Mouse (Mus musculus): ENCODE results near the gene Tas2r135.

Tas2r135 gene
- long read RNA-seq, experiment 1 = 0 reads
- long read RNA-seq, experiment 2, partial matches to known transcripts = 0 of 11 reads
- long read RNA-seq, experiment 2, other reads (novel, unspliced or antisense) = 11 of 11 reads

DNA sequence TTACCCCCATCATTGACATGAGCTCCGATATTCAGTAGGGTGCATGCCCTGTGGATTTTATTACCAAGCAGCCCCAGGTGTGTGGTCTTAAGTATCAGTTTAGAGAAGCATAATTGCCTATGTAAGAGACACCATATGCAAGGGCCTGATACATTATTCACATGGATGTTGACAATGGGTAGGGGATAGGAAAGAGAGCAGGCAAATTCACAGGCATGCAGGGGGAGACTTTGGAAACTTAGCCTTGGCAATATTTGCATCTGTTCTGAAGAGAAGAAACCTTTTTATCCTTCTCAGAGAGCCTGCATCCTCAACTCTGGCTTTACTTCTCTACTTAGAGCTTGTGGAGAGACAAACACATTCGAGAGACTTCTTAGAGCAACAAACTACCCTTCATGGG, at the start of gene Tas2r135:
Gene Tas2r135 (plus strand): TSS at position 301 of the 400 bp plus-strand sequence.
- intact Hi-C loops (cut with DNase I) = no loop called here

DNA sequence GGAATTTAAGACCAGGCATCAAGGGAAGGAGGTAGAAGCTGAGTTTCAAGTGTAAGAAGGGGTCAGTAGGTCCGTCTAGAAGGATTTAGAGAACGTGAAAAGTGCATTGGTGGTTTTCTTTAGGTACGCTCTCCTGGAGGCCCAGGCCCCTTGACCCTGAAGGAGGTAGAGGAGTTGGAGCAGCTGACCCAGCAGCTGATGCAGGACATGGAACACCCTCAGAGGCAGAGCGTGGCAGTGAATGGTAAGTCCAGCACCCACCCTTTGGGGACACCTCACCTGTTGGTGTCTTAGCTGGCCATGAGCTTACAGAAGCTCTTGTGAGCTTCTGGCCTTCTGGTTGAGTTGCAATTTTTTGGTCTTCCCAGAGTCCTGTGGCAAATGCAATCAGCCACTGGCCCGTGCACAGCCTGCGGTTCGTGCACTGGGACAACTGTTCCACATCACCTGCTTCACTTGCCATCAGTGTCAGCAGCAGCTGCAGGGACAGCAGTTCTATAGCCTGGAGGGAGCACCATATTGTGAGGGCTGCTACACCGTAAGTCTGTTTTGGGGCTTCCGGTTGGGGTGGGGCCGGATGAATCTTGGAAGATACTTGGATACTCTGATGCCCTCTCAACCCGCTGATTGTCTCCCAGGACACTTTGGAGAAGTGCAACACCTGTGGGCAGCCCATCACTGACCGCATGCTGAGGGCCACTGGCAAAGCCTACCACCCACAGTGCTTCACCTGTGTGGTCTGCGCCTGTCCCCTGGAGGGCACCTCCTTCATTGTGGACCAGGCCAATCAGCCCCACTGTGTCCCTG, 49.2 kb upstream of the Tas2r135 start:
- intact Hi-C loops (cut with DNase I) = no loop called here

DNA sequence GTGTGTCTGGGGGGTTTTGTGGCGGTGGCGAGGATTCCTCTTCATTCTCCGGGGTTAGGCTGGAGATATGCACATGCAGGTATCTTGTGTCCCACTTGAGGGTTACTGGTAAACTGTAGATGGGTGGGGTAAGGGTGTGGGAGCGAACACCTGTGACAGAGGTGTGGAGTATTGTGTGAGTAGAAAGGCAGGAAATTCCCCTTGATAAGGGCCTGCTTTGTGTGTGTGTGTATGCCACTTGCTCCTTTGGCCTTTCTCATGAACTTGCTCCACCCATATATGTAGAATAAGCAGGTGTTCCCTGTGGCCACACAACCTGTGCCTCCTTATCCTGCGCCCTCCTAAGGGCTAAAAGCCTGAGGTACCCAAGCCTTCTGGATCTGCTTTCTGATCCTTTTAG, 48.3 kb upstream of the Tas2r135 start:
- intact Hi-C loops (cut with DNase I) = no loop called here

DNA sequence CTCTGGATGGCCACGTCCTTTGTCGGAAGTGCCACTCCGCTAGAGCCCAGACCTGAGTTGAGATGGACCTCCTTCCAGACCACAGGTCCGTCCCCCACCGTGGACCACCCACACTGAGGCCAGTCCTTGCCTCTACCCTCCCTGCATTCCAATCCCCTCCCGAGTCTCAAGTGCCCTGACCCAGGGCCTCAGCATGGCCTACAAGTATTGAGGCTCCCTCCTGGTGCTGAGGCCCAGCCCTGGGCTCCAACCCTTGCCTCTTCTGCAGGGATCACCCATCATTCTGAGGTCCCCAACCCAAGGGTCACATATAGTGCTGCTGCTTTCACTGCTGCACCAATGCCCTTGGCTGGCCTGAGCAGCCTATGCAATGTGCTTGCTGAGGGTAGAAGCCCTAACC, 47.3 kb upstream of the Tas2r135 start:
- intact Hi-C loops (cut with DNase I) = no loop called here

DNA sequence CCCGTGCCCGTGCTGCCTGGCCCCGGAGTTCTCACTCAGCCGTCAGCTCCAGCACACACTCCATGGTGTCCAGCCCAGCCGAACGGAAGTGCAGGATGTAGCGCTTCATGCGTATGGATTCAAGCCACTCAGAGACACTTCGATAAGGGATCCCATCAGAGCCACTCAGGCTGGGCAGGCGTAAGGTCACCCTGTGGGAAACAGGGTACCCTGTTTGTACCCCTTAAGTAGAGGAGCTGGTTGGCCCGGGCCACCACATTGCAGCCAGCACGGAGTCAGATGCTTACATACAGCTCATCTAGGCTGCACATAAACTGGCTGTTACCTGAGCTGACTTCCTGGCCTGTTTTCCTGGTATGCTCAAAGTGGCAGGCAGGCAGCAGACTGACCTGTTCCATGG, 46.3 kb upstream of the Tas2r135 start:
- intact Hi-C loops (cut with DNase I) = no loop called here

DNA sequence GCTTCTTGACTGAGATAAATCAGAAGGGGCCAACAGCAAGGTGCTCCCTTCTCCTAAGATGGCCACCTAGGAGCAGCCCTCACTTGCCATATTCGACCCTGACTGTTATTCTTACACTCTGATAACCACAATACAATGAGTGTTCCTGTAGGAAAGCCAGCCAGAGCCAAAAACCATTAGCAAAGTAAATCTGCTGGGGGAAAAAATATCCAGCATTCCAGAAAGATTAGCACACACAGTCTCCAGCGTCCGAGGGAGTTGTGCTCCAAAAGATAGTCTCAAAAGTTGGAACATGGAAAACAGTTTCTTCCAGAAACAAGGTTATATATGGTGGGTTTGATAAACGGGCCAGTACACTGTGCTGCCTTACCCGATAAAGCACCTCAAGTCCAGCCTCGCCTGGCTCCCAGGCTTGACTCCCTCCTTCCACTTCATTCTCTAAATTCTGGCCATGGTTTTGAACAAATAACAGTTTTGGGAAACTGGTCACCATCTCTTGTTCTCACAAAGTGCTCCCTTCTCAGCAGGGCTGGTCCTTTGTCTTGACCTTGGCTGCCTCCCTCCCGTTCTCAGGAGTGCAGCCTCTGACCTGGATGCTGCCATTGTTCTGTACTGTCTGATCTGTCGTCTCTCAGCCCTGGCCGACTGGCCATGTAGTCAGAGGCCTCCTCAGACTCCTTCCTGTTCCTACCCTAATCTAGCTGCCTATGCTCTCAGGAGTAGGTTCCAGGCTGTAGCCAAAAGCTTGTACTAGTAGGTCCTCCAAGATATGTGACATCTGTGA, 45.7 kb upstream of the Tas2r135 start:
- intact Hi-C loops (cut with DNase I) = no loop called here

DNA sequence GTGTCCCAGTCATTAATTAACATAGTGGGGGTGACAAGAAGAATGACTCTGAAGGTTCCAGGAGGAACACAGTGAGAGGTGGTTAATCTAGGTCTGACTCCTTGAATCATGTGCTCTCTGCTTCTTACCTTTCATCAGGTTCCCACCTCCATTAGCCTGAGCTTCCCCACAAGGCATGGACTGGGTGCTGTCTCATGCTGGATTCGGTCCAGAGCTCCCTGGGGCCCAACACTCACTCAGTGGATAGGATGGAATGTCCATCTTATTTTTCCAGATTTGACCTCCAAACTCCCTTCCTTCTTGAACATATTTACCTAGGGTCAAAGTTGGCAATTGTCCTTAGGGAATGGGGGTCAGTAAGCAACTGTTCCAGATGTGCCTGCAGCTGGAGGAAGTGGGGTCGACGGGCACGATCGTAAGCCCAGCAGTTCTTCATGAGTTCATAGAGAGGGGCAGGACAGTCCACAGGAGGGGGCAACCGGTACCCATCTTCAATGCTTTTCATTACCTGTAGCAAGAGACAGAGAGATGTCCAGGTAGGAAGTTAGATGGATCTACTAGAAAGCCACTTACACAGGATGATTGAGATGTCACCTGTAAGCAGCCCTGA, 44.9 kb upstream of the Tas2r135 start:
- intact Hi-C loops (cut with DNase I) = no loop called here

DNA sequence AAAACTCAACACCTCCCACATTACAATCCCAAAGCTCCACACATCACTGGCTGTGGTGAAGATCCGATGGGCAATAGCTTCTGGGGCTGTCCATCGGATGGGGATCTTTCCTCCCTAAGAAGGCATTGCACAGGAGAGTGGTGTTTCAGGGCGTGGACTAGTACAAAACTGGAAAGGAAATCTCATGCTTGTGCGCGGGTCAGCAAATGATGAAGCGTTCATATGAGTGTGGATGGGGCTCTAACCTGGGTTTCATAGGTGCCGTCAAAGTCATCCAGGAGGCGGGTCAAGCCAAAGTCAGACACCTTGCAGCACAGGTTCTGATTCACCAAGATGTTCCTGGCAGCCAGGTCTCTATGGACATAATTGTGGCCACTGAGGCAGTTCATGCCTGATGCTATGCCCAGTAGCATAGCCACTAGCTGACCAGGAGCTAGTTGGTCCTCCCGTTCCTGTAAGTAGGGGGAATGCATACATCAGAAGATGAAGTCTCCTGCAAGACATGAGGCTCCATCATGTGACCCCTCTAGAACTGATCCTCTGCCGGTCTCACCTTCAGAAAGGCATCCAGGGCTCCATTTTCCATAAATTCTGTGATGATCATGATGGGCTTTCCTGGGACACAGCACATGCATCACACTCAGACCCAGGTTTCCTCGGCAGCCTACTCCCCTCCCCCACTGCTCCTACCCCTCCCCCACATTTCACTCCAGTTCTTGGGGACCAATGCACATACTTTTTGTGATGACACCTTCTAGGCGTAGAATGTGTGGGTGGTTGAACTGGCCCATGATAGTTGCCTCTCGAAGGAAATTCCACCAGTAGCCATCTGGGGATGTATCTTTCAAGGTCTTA, 44.0 kb upstream of the Tas2r135 start:
- intact Hi-C loops (cut with DNase I) = no loop called here

DNA sequence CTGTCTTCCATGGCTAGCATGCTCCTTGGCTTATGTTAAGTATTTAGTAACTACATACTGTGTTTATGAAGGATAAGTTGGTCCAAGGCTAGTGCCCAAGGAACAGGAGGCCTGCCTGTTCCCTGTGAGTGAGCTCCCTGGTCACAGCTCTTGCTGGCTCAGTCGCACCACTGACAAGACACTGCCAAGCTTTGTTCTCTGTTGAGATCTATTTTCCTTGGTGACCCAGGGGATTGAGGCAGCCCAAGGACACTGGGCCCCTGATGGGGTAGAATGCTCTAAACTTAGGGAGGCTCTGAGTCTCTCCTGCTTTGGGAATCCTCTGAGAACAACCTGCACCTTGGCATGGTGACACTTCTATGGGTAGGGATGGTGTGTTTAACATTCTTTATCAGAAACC, 43.2 kb upstream of the Tas2r135 start:
- intact Hi-C loops (cut with DNase I) = no loop called here

DNA sequence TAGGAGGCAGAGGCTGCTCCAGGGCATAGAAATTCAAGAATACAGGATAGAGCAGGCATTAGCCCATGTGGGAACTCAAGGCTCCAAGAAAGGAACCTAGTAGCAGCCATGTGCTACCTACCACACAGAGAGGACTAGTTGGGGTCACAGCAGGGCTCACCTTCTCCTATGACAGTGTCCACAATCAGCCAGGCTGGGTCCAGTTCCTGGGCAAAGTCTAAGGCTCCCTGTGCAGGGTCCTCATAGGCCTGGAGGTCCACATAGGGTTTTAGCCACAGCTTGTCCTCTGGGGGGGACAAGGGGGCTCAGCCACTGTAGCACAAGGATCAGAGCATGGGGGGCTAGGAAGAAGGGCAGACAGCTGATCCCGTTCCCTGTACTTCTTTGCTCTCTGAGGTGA, 42.7 kb upstream of the Tas2r135 start:
- intact Hi-C loops (cut with DNase I) = no loop called here

DNA sequence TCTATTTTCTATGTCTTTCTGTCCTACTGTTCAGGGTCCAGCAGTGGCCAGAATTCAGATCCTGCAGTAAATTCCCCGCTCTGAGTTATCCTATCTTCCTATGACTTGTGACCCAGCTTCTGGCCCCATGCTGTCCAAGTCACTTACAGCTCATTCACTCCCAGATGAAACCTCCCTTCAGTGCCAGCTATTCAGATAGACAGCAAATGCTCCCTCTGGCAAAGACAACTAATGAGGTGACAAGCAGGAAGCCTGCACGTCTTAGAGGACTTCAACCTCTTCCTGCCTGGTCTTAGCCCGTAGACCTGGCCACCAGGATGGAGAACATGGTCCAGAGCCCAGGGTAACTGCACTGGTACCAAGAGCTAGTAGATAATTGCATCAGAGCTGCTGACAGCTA, 42.3 kb upstream of the Tas2r135 start:
- intact Hi-C loops (cut with DNase I) = no loop called here

DNA sequence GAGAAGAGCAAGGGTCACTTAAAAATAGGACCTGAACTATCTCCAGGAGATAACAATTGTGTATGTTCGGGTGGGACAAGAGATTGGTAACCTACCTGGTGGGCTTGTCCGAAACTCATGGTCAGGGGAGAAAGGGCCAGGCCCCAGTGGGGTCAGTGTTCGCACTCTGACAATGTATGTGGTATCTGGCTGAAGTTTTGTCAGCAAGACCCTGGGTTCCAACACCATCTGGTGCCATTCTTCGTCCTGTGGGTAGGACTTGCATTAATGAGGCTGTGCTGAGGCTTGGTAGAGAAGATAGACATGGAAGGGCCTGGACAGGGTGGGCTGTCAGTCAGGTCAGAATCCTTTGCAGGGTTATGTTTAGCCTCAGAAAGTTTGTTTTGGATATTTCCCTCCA, 41.2 kb upstream of the Tas2r135 start:
- intact Hi-C loops (cut with DNase I) = no loop called here

DNA sequence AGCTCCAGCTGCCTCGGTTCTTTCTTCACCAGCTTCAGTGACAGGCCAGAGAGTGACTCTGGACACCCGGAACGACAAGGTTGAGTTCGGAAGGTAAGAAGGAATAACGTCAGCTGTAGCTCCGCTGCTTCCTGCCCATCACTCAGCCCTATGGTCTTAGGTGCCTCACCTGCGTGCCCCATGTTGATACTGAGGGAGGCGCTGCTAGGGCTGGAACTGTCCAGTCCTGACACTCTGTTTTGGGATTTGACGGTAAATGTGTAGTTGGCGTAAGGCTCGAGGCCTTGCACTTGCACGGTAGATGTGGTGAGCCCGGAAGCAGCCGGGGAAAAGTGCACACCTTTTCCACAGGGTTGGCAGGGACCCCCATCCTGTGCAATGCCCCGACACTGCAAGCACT, 40.6 kb upstream of the Tas2r135 start:
- intact Hi-C loops (cut with DNase I) = no loop called here

DNA sequence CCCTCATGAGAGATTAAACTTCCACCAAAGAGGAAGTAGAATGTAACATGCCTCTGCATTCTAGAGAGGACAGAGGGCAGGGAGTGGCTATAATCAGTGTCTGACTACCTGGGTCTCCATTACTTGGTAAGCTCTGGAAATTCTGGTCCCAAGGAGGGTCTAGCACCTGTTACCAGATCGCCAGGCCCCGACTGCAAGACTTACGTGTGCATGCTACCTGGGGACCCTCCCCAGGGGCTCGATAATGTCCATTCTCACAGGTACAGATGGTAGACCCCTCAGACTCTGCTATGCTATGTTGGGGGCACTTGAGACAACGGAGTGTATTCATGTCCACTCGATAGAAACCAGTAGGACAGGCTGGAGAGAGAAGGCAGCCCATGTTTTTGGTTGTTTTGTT, 40.0 kb upstream of the Tas2r135 start:
- intact Hi-C loops (cut with DNase I) = no loop called here

DNA sequence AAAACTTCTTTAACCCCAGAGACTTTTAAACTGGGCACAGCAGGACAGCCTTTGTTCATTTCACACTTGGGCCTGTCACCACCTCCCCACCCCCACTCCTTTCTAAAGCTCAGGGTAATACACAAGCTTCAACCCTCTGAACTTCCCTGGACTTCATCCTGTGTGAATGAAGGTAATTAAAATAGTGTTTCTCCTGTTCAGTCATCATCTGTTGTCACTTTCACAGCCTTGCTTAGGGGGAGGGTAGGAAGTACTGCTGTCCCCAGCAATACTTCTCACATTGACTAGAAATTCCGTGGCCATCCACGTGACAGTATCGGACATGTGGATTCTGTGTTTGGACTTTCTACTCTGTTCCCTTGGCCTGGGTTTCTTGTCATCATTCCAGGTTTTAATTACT, 35.4 kb upstream of the Tas2r135 start:
- intact Hi-C loops (cut with DNase I) = loop anchor here (10.0 kb wide), 1 partner anchor 105 kb away; the partner anchor contains the start of genes Casp2 and Tmem139

DNA sequence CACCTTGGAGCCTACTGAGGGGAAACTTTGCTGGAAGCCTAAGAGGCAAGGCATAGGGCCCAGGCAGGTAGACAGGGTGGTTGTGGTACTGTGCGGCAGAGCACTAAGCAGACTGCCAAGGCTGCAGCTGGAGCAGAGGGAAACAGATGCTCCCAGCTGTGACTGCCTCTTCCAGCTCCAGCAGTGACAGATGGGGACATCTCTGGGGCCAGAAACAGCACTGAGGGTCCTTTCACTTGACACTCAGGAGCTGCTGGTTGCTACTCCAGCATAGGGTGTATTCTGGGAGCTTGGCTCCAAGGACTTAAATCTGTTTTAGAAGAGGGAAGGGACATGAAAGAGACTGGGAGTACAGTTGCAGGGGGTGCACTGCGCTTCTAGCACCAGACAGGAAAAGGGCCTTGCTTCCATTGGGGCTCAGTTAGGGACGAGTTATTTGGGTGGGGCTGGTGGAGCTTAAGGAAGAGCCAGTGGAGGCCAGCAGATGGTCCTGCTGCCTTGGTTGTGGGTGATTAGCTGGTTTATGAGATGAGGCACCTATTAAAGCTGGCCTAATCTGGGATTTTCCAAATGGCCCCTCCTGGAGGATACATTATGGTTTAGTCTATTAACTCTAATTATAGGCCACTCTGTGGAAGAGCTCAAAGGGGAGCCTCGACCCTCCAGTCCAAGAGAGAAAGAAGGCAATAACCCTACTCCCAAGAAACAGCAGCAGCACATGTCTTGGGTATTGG, 34.4 kb upstream of the Tas2r135 start:
- intact Hi-C loops (cut with DNase I) = loop anchor here (10.0 kb wide), 1 partner anchor 106 kb away; the partner anchor contains the start of genes Casp2 and Tmem139

DNA sequence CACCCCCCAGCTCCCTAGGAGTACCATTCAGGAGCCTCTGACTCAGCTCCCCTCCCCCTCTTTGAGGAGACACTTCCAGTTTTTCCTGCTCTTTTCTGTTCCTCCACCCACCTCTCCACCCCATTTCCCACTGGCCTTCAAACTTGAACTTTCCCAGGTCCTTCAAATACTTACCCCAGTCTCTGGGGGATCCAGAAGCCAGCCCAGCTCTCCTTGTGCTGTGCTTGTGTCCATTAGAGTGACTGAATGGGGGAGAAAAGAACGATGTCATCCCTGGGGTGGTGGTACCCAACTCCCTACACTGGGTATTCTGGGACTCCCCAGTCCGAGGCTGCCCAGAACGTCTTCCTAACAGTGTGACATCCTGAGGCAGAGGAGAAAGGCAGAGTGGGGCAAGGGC, 33.2 kb upstream of the Tas2r135 start:
- intact Hi-C loops (cut with DNase I) = loop anchor here (10.0 kb wide), 1 partner anchor 107 kb away; the partner anchor contains the start of genes Casp2 and Tmem139

DNA sequence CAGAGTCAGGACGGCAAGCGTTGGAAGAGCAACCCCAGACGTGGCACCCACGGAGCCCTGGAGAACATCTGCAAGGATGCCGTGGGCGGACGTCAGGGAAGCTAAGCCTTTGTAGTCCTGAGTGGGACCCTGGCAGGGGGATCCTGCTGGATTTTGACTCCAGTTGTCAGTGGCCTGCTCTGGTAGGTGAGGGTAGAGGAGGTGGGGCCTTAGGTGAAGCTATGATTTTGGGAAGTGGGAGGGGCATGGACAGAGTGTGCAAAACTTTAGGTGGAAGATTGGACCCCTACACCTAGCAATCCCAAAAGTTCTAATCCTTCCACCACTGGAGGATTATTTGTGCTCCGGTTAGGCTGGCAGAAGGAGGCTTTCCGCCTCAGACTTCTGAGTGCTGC, 32.8 kb upstream of the Tas2r135 start:
- intact Hi-C loops (cut with DNase I) = loop anchor here (10.0 kb wide), 1 partner anchor 108 kb away; the partner anchor contains the start of genes Casp2 and Tmem139

DNA sequence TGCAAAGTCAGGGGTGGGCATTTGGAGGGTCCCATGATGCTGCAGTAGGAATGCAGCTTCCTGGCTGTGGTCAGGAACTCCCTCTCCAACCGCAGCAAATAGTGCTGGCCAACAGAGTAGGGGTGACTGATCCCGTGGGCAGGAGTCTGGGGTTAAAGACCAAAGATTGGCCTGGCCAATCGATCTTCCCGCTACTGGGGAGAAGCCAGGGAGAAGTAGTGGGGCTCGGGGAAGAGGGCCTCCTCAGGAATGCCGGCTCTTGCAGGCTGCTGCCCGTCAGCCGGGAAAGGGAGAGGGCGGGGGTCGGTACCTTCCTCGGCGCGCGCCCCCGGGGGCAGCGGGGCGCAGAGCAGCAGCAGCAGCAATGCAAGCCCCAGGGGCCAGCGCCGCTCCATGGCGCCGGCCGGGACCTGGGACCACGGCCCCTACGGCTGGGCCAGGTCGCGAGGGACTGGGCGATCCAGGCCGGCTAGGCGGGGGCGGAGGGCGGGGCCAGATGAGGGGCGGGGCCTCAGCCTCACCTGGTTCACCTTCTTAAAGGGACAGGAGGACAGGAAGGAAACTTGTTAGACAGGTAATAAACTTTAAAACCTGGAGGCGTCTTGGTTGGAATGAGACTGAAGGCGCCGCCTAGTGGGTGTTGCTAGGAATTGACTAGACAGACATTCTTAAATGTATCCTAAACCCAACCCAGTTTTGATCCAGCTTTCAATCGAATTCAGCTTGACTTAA, 32.3 kb upstream of the Tas2r135 start, which contains the start of gene Epha1:
Gene Epha1 (minus strand): TSS at position 453 of the 732 bp plus-strand sequence.
- intact Hi-C loops (cut with DNase I) = loop anchor here (10.0 kb wide), 1 partner anchor 108 kb away; the partner anchor contains the start of genes Casp2 and Tmem139
